Mouse (Mus musculus) testis, adult 2 months (tissue): ENCODE data around the gene Ccnc.

ENCODE experiments used
- CTCF ChIP-seq: fragments of 200-500 bp; IDR thresholded peaks from 2 replicates; pipeline ENCODE4 v1.5.1; 2012; ENCODE audit warnings: low read depth, mild to moderate bottlenecking, inconsistent platforms, low read length, moderate library complexity; ENCODE audit not compliant: control insufficient read depth, insufficient read depth, insufficient replicate concordance
- POLR2A ChIP-seq: fragments of 200-500 bp; IDR thresholded peaks from 2 replicates; pipeline ENCODE4 v1.6.1; 2012; ENCODE audit warnings: low read depth, mild to moderate bottlenecking, inconsistent platforms, low read length, moderate library complexity; ENCODE audit not compliant: control insufficient read depth

DNA sequence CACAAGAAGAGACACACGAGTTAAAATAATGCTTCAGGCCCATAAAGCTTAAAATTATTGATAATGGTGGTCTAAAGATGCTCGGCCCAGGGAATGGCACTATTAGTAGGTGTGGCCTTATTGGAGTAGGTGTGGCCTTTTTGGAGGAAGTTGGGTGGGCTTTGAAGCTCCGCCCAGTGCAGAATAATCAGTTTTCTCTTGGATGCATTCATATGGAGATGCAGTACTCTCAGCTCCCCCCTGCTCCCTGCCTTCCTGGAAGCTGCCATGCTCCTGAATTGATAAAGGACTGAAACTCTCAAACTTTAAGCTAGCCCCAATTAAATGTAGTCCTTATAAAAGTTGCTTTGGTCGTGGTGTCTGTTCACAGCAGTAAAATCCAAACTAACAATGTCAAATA lies 36.3 kb downstream of the Ccnc start:
- TF ChIP-seq CTCF, result no peak
- no peak for TF ChIP-seq POLR2A
